Mouse (Mus musculus) C2C12 (cell line): ENCODE data around the gene Tmem171. TPM values are rescaled to one million over a fixed set of nuclear protein-coding genes. Genes with fewer than 3 reads are reported as not detected.

ENCODE experiments used
- H3K27me3 ChIP-seq: one replicate; pipeline ENCODE4 v1.6.1; 2011; ENCODE audit not compliant: control insufficient read depth, insufficient read depth, insufficient read length
- H3K36me3 ChIP-seq: one replicate; pipeline ENCODE4 v1.6.1; 2011; ENCODE audit not compliant: control insufficient read depth, insufficient read depth
- H3K4me3 ChIP-seq: one replicate; pipeline ENCODE4 v1.5.1; 2011; ENCODE audit warnings: mild to moderate bottlenecking, control low read depth; ENCODE audit not compliant: poor library complexity, insufficient read depth, severe bottlenecking
- H3K79me2 ChIP-seq: one replicate; pipeline ENCODE4 v1.6.1; 2011; ENCODE audit not compliant: control insufficient read depth, insufficient read depth
- H3K79me3 ChIP-seq: one replicate; pipeline ENCODE4 v1.6.1; 2011; ENCODE audit warnings: low read depth, control low read depth
- H3ac ChIP-seq: one replicate; pipeline ENCODE3; 2011; ENCODE audit warnings: low read depth; ENCODE audit not compliant: control insufficient read depth, insufficient read length
- CEBPB ChIP-seq: IDR thresholded peaks from one replicate; pipeline ENCODE4 v1.6.1; 2011; ENCODE audit warnings: low read depth, mild to moderate bottlenecking, control low read depth, moderate library complexity
- CTCF ChIP-seq: IDR thresholded peaks from one replicate; pipeline ENCODE4 v1.5.1; 2011; ENCODE audit not compliant: control insufficient read depth, insufficient read depth, insufficient read length
- FOSL1 ChIP-seq: IDR thresholded peaks from one replicate; pipeline ENCODE4 v1.8.0; 2011; ENCODE audit warnings: mild to moderate bottlenecking, low read length; ENCODE audit not compliant: poor library complexity, insufficient read depth, severe bottlenecking
- MAX ChIP-seq: IDR thresholded peaks from one replicate; pipeline ENCODE4 v1.6.1; 2011; ENCODE audit warnings: mild to moderate bottlenecking, control low read depth
- MYOD1 ChIP-seq: IDR thresholded peaks from one replicate; pipeline ENCODE4 v1.6.1; 2011; ENCODE audit warnings: low read depth; ENCODE audit not compliant: control insufficient read depth, insufficient read length
- MYOG ChIP-seq: IDR thresholded peaks from one replicate; pipeline ENCODE4 v1.6.1; 2011; ENCODE audit not compliant: control insufficient read depth, insufficient read length; ENCODE audit errors: extremely low read depth
- USF1 ChIP-seq: IDR thresholded peaks from one replicate; pipeline ENCODE4 v1.6.1; 2011; ENCODE audit warnings: low read depth, mild to moderate bottlenecking, control low read depth, moderate library complexity
- long read RNA-seq, 2 experiments: library from polyadenylated mRNA; unstranded; transcript quantifications; one replicate each; pipeline ENCODE4 v2.0.0; 2019 to 2020
- polyA plus RNA-seq: library from polyadenylated mRNA; unstranded; fragments of >200 nt; fragmentation: generic; extraction: Trizol; gene quantifications from one replicate; pipeline ENCODE4 v1.2.1, GENCODE M21; 2012; ENCODE audit warnings: missing spikeins

The Tmem171 gene
- polyA plus RNA-seq, result 13.0 TPM
- long read RNA-seq, experiment 1, partial matches to known transcripts, result 1 of 11 reads
- long read RNA-seq, experiment 1, other reads (novel, unspliced or antisense), result 10 of 11 reads
- long read RNA-seq, experiment 2, partial matches to known transcripts, result 4 of 12 reads
- long read RNA-seq, experiment 2, other reads (novel, unspliced or antisense), result 8 of 12 reads

DNA sequence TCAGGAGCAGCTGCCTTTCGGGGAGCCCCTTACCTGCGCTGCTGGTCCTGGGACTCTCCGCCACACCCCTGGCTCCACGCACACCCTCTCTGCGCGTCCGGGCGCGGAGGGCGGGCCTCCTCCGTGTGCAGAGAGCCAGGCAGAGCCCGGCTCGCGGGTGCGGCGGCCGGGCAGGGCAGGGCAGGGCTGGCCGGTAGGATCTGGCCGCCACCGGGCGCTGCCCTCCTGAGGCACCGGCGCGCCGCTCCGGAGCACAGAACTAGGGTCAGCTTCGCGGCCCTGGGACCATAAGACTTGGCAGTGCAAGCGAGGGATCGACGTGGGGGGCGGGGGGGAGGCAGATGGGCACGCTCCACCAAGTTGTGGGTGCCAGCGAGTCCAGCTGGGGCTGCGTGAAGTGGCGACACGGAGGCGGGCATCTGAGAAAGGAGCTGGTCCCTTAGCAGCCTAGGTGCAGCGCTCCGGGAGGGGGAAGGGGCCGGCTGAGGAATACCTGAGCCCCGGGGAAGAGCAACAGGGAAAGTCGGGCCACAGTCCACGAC, at the start of gene Tmem171:
Gene Tmem171 (minus strand): TSS at position 62 of the 542 bp plus-strand sequence.
- Histone ChIP-seq H3K79me3 (peaks cover 10% of the 10 kb centered on the region), H3K27me3 (no peaks in the 10 kb centered on the region), H3ac (no peak within 1 kb of the TSS), H3K36me3 (no peaks in the 10 kb centered on the region), H3K79me2 (peaks cover 20% of the 10 kb centered on the region), H3K4me3 (no peak within 1 kb of the TSS)
- no peak for TF ChIP-seq CEBPB
- TF ChIP-seq USF1, result no peak
- no peak for TF ChIP-seq MYOG
- no peak for TF ChIP-seq FOSL1
- no peak for TF ChIP-seq CTCF
- no peak for TF ChIP-seq MYOD1
- no peak for TF ChIP-seq MAX

DNA sequence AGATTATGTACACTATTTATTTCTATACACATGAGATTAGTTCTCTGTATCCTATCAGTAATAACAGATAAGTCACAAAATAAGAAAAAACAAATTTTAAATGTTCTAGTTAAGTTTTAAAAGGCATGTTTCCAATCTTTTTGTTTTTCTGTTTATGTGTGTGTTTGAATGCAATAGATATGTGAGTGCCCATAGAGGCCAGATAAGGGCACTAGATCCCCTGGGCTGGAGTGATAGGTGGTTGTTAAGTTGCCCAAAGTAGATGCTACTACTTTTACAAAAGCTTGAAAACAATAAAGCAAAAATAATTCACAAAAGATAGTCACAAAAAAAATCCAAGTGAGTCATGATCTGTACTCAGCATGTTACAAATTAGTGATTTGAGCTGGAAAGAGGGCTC, 49.2 kb upstream of the Tmem171 start:
- Histone ChIP-seq H3K79me2 (no peaks in the 10 kb centered on the region), H3K79me3 (no peaks in the 10 kb centered on the region), H3K4me3 (no peak overlapping the region), H3K27me3 (no peaks in the 10 kb centered on the region), H3K36me3 (peaks cover 60% of the 10 kb centered on the region), H3ac (no peak overlapping the region)
- no peak for TF ChIP-seq USF1
- TF ChIP-seq MYOG, result no peak
- TF ChIP-seq MAX, result no peak
- no peak for TF ChIP-seq CEBPB
- TF ChIP-seq FOSL1, result no peak
- no peak for TF ChIP-seq CTCF
- no peak for TF ChIP-seq MYOD1

GRCm38 (mm10) chr13:98743214-98743613, 48.6 kb upstream of the Tmem171 start:
- peaks cover 59% of the 10 kb centered on the region for H3K36me3 ChIP-seq
- H3K79me3 ChIP-seq, result no peaks in the 10 kb centered on the region
- H3ac ChIP-seq, result no peak overlapping the region
- TF ChIP-seq CEBPB, result no peak
- TF ChIP-seq MYOD1, result no peak
- no peak for TF ChIP-seq FOSL1
- no peak for TF ChIP-seq MAX
- no peak for TF ChIP-seq USF1
- no peak for TF ChIP-seq CTCF
- no peak for TF ChIP-seq MYOG
- H3K4me3 ChIP-seq, result no peak overlapping the region
- no peaks in the 10 kb centered on the region for H3K79me2 ChIP-seq
- no peaks in the 10 kb centered on the region for H3K27me3 ChIP-seq

- H3K4me3 ChIP-seq, result no peak overlapping the region
- peaks cover 21% of the 10 kb centered on the region for H3K36me3 ChIP-seq
- H3K79me2 ChIP-seq, result no peaks in the 10 kb centered on the region
- no peak for TF ChIP-seq MAX
- H3K79me3 ChIP-seq, result no peaks in the 10 kb centered on the region
- no peaks in the 10 kb centered on the region for H3K27me3 ChIP-seq
- no peak overlapping the region for H3ac ChIP-seq
These were observed 43.6 kb upstream of the Tmem171 start for GRCm38 (mm10) chr13:98738213-98738612.

- no peaks in the 10 kb centered on the region for H3K79me3 ChIP-seq
- TF ChIP-seq MAX, result no peak
- no peak for TF ChIP-seq MYOD1
- no peak for TF ChIP-seq CEBPB
- no peak for TF ChIP-seq CTCF
- TF ChIP-seq FOSL1, result no peak
- no peak for TF ChIP-seq USF1
- no peak for TF ChIP-seq MYOG
- H3K79me2 ChIP-seq, result no peaks in the 10 kb centered on the region
- H3K27me3 ChIP-seq, result no peaks in the 10 kb centered on the region
- peaks cover 34% of the 10 kb centered on the region for H3K36me3 ChIP-seq
- no peak overlapping the region for H3K4me3 ChIP-seq
- no peak overlapping the region for H3ac ChIP-seq
These were observed 38.7 kb upstream of the Tmem171 start for GRCm38 (mm10) chr13:98733292-98733691.

- no peaks in the 10 kb centered on the region for H3K27me3 ChIP-seq
- TF ChIP-seq FOSL1, result no peak
- TF ChIP-seq MYOG, result no peak
- TF ChIP-seq MAX, result no peak
- no peak for TF ChIP-seq MYOD1
- TF ChIP-seq CEBPB, result no peak
- TF ChIP-seq USF1, result no peak
- TF ChIP-seq CTCF, result no peak
- H3K79me2 ChIP-seq, result no peaks in the 10 kb centered on the region
- no peak overlapping the region for H3K4me3 ChIP-seq
- no peaks in the 10 kb centered on the region for H3K79me3 ChIP-seq
- peaks cover 59% of the 10 kb centered on the region for H3K36me3 ChIP-seq
- H3ac ChIP-seq, result no peak overlapping the region
These were observed 34.8 kb upstream of the Tmem171 start for GRCm38 (mm10) chr13:98729271-98730062.
